Mouse (Mus musculus) limb, embryonic 11.5 days (tissue): Measurements from ENCODE around the gene Slc11a1. TPM values are rescaled to one million over a fixed set of nuclear protein-coding genes. Genes with fewer than 3 reads are reported as not detected.

Source experiments
- ATAC-seq: fragments of 200-750 bp; cut with Nextera tagmentation; 2 replicates; pipeline ENCODE4 v1.8.0; 2017; ENCODE audit warnings: low read depth; ENCODE audit not compliant: insufficient number of reproducible peaks, low FRiP score, low TSS enrichment
- DNase-seq: peaks from one replicate; pipeline ENCODE4 v3.0.0-alpha.2; 2015; ENCODE audit warnings: low spot score
- H3K27ac ChIP-seq: fragments of 300-500 bp; sonication (generic); replicated peaks from 2 replicates; pipeline ENCODE4 v1.5.1; 2014; ENCODE audit warnings: low read depth, mild to moderate bottlenecking, low read length
- H3K27me3 ChIP-seq: fragments of 300-500 bp; sonication (generic); 2 replicates; pipeline ENCODE4 v1.6.1; 2014; ENCODE audit warnings: mild to moderate bottlenecking, low read length, mixed read lengths; ENCODE audit not compliant: control insufficient read depth, insufficient read depth
- H3K36me3 ChIP-seq: fragments of 300-500 bp; sonication (generic); 2 replicates; pipeline ENCODE4 v1.6.1; 2014; ENCODE audit warnings: mild to moderate bottlenecking, low read length, moderate library complexity, mixed read lengths; ENCODE audit not compliant: control insufficient read depth, insufficient read depth
- H3K4me1 ChIP-seq: fragments of 300-500 bp; sonication (generic); 2 replicates; pipeline ENCODE4 v1.6.1; 2014; ENCODE audit warnings: low read length, mixed read lengths; ENCODE audit not compliant: control insufficient read depth, insufficient read depth
- H3K4me2 ChIP-seq: fragments of 300-500 bp; sonication (generic); 2 replicates; pipeline ENCODE4 v1.6.1; 2014; ENCODE audit warnings: low read depth, mild to moderate bottlenecking, moderate library complexity; ENCODE audit not compliant: severe bottlenecking
- H3K4me3 ChIP-seq: fragments of 300-500 bp; sonication (generic); 2 replicates; pipeline ENCODE4 v1.5.1; 2014; ENCODE audit warnings: low read depth, low read length
- H3K9ac ChIP-seq: fragments of 300-500 bp; sonication (generic); 2 replicates; pipeline ENCODE4 v1.6.1; 2014; ENCODE audit warnings: mild to moderate bottlenecking, low read length
- H3K9me3 ChIP-seq: fragments of 300-500 bp; sonication (generic); 2 replicates; pipeline ENCODE4 v1.6.1; 2016; ENCODE audit warnings: low read length; ENCODE audit not compliant: control insufficient read depth
- WGBS: fragments of 180-500 bp; shearing (Covaris S2); extraction: QIAGEN DNeasy Blood & Tissue Kit; methylation state at CpG from one replicate; pipeline ENCODE4 v1.1.7; 2014; 5-methylcytosine and 5-hydroxymethylcytosine counted together
- polyA plus RNA-seq: library from polyadenylated mRNA; unstranded; fragments of >200 nt; fragmentation: Nextera tagmentation; extraction: Ambion mirVana; gene quantifications from 2 replicates; pipeline ENCODE4 v1.2.1, GENCODE M21; 2014

Slc11a1 gene
- polyA plus RNA-seq, 1 experiment from 2014 or later: 1.8 TPM

DNA sequence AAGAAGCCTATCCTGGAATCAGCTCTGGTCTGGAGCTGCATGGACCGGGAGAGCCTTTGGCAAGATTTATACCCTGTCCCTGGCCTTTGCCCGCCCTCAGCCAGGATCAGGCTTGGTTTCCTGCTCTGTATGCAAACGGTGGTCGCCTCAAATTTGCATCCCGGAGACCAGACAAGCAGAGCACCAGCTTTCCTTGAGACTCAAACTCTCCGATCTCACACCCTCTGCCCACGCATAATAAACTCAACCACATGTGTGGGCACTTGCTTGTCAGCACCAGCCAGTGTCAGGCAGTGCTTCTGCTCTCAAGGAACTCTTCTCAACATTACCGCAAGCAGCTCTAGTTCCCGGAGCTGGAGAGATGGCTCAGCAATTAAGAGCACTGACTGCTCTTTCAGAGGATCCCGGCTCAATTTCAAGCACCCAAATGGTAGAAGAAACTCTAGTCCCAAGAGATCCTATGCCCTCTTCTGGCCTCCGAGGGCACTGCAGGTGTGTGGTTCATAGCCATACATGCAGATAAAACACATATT lies 23.0 kb downstream of the Slc11a1 start:
- Histone ChIP-seq H3K27ac (peak overlapping the region; percentile 76; the same call in 1 of the 2 replicates), H3K4me2 (peak overlapping the region; percentile 70), H3K9me3 (no peaks in the 10 kb centered on the region), H3K9ac (peak overlapping the region; percentile 66), H3K4me3 (peak overlapping the region; percentile 32), H3K36me3 (peaks cover 8% of the 10 kb centered on the region; the same call in 1 of the 2 replicates), H3K4me1 (peaks cover 3% of the 10 kb centered on the region; the same call in 1 of the 2 replicates), H3K27me3 (no peaks in the 10 kb centered on the region)
- ATAC-seq (peak; percentile 23), DNase-seq (peak; percentile 83)
- WGBS: 4% methylated on average over 11 of the region's 11 CpGs

DNA sequence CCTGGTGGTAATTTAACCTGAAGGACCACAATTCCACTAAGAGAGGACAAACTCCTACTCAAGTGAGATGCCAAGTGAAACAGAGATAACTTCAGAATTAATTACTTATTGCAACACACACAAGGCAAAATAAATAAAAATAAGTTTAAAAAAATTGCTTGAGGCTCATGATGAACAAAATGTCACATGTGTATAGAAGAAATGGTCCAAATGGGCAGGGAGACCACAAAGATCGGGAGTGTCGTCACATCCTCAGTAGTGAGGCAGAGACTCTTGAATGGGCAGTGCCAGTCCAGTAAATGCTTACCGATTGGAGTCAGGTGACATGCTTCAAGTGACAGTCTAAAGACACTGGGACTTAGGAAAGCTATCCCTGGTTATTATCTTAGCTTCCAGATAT lies 25.5 kb downstream of the Slc11a1 start:
- ATAC-seq (no peak), DNase-seq (no peak)
- Histone ChIP-seq H3K4me2 (no peak overlapping the region), H3K4me3 (no peak overlapping the region), H3K9ac (no peak overlapping the region), H3K27me3 (no peaks in the 10 kb centered on the region), H3K36me3 (no peaks in the 10 kb centered on the region), H3K9me3 (no peaks in the 10 kb centered on the region), H3K4me1 (no peaks in the 10 kb centered on the region), H3K27ac (no peak overlapping the region)
- WGBS: 88% methylated on average over 3 of the region's 3 CpGs

DNA sequence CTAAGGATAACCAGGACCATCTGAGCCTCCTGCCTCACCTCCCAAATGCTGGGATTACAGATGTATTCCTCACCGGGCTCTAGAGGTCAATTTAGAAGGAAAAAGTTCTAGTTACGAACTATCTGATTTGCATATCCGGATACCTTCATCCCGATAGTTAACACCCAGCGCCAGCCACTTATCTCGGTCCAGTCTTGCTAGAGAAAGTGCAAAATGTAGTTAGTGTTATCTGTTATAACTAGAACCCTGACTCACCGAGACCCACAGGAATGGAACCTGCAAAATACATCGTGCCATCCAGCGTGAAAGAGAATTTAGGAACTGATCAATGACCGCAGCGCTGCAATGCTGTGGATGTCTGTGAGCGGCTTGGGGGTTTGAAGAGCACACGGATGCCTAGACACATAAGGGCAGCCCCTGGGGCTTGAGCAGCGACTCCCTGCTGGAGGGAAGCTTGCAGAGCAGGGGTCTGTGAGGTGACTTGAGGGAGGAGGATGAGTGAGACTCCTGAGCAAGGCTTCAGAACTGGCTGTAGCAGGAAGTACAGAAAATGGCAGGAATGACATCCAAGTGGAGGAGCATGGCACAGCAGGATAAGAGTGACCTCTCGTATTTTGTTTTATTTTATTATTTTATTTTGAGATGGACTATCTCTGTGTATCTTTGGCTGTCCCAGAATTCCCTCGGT lies 26.2 kb downstream of the Slc11a1 start:
- no peak for DNase-seq
- H3K9me3 ChIP-seq: no peaks in the 10 kb centered on the region
- no peak for ATAC-seq
- no peak overlapping the region for H3K4me2 ChIP-seq
- no peaks in the 10 kb centered on the region for H3K27me3 ChIP-seq
- WGBS: 54% methylated on average over 16 of the region's 16 CpGs
- no peaks in the 10 kb centered on the region for H3K36me3 ChIP-seq
- H3K4me3 ChIP-seq: no peak overlapping the region
- H3K9ac ChIP-seq: no peak overlapping the region
- H3K4me1 ChIP-seq: no peaks in the 10 kb centered on the region
- no peak overlapping the region for H3K27ac ChIP-seq

DNA sequence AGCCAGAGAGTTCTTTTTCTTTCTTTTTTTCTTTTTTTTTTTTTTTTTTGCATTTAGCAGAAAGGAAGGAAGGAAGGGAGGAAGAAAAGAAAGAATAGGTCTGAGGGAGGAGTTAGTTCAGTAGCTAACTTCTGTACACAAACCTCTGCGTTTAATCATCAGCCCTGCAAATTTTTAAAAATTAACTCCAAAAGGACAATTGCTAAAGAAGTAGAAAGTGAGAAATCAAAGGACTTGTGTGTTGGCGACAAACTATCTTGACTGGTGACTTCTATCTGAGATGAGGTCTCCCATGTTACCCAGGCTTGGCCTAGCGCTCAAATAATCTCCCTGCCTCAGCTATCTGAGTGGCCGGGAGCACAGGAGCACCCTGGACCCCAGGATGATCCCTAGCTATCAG lies 29.2 kb downstream of the Slc11a1 start:
- Histone ChIP-seq H3K4me2 (no peak overlapping the region), H3K27ac (no peak overlapping the region), H3K9me3 (no peaks in the 10 kb centered on the region), H3K9ac (no peak overlapping the region), H3K4me1 (peaks cover 6% of the 10 kb centered on the region), H3K27me3 (no peaks in the 10 kb centered on the region), H3K4me3 (no peak overlapping the region), H3K36me3 (no peaks in the 10 kb centered on the region)
- 90% methylated on average over 4 of the region's 4 CpGs for WGBS
- no peak for DNase-seq
- ATAC-seq: no peak

DNA sequence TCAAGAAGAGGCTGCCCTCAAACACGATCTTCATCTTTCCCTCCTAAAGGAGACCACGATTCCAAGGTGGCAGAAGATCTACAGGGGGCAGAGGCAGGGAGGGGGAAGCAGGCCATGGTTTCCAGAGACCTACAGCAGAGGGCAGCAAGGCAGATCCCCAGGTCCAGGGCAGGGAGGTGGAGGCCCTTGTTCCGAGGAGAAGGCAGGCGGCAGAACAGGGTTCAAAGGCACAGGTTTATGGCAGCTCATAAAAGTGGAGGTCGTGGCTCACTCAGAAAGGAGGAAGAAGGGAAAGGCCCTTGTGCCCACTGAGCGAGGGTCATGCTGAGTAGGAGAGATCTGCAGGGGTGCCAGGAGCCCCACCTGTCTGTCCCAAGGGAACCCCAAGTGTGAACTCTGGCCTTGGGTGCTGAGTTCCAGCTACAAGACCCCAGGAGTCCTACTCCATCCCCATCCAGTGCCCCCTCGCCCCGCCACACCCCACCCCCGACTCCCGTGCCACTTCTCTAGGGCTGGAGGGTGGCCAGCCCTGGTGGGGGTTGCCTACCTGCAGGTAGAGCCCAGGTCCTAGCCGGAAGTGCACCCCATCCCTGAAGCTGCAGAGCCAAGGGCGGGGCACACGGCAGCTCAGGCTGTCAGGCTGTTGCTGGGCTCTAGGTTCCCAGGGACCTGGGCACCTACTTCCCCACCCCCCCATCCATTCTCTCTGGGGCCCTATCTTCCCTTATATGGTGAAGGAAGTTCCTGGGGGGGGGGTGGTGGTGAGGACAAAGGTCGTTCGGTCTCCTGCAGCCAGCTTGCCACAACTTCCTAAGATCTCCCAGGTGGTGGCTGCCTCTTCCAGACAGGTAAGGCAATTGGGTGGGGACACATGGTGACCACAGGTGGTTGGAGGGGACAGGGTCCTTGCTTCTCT lies 33.9 kb downstream of the Slc11a1 start, which contains the start of gene Vil1:
Gene Vil1, plus strand, starts transcription at position 788 of the 916 bp plus-strand sequence.
- Histone ChIP-seq H3K27ac (no peak within 1 kb of the TSS), H3K9me3 (no peaks in the 10 kb centered on the region), H3K4me2 (no peak within 1 kb of the TSS), H3K27me3 (no peaks in the 10 kb centered on the region), H3K9ac (no peak within 1 kb of the TSS), H3K36me3 (no peaks in the 10 kb centered on the region), H3K4me3 (no peak within 1 kb of the TSS), H3K4me1 (peaks cover 6% of the 10 kb centered on the region)
- ATAC-seq: peak; percentile 65; the same call in 1 of the 2 replicates
- WGBS: 18% methylated on average over 11 of the region's 15 CpGs
- peak; percentile 53 for DNase-seq

DNA sequence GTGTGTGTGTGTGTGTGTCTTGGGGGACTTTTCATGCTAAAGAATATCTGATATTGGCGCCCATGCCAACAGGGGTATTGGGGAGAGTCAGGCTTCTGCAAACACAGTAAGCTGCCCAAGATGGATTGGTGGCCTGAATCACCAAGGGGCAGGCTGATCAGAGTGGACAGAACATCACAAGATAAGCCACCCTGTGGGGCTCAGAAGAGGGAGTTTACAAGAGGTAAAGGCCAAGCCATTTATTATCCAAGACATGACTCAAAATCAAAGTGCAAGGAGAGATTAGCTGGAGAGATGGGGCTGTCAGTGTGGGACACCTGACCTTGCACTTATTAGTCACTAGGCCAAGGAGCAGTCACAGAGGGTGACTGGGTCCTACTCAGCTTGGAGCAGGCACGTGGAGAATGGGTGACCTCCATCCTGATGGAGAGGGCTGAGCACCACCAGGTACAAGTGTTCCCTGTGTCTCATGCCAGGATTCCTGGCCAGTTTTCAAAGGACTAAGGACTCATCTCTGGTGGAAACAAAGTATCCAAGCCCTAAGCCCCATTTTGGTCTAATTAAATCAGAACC lies 36.8 kb downstream of the Slc11a1 start:
- Histone ChIP-seq H3K27me3 (no peaks in the 10 kb centered on the region), H3K9me3 (no peaks in the 10 kb centered on the region), H3K4me1 (peaks cover 6% of the 10 kb centered on the region), H3K4me3 (no peak overlapping the region), H3K9ac (no peak overlapping the region), H3K36me3 (no peaks in the 10 kb centered on the region), H3K4me2 (no peak overlapping the region), H3K27ac (no peak overlapping the region)
- DNase-seq (no peak), ATAC-seq (no peak)
- 52% methylated on average over 2 of the region's 2 CpGs for WGBS

DNA sequence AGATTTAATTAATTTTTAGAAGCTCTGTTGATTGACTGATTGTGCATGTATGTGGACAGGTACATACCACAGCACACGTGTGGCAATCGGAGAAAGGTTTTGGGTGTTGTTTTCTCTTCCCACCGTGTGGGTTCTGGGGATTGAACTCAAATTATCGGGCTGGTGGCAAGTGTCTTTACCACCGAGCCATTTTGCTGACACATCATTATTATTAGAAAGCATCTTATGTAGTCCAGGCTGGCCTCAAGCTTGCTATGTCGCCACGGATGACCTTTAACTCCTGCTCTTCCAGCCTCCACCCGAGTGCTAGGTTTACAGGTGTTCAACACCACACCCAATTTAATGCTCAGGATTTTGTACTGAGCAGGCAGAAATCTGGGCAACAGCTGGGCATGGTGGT lies 37.7 kb downstream of the Slc11a1 start:
- H3K27ac ChIP-seq: no peak overlapping the region
- peaks cover 6% of the 10 kb centered on the region for H3K4me1 ChIP-seq
- 80% methylated on average over 8 of the region's 8 CpGs for WGBS
- no peaks in the 10 kb centered on the region for H3K27me3 ChIP-seq
- DNase-seq (no peak), ATAC-seq (no peak)
- H3K36me3 ChIP-seq: no peaks in the 10 kb centered on the region
- no peak overlapping the region for H3K9ac ChIP-seq
- no peaks in the 10 kb centered on the region for H3K9me3 ChIP-seq
- no peak overlapping the region for H3K4me2 ChIP-seq
- H3K4me3 ChIP-seq: no peak overlapping the region

DNA sequence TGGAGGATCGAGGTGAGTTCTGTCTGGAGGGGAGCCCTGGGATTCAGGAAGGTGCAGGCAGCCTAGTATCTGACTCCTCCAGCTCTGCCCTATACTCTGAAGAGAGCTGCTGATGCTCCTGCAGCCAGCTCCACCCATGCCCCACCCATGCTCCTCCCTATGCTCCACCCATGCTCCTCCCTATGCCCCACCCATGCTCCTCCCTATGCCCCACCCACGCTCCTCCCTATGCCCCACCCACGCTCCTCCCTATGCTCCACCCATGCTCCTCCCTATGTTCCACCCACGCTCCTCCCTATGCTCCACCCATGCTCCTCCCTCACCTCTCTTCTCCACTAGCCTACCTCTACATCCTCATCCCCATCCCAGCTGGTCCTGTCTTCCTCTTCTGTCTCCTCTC lies 40.1 kb downstream of the Slc11a1 start:
- no peaks in the 10 kb centered on the region for H3K36me3 ChIP-seq
- 40% methylated on average over 3 of the region's 4 CpGs for WGBS
- no peak overlapping the region for H3K4me3 ChIP-seq
- ATAC-seq (no peak), DNase-seq (peak; percentile 39)
- no peaks in the 10 kb centered on the region for H3K9me3 ChIP-seq
- H3K4me2 ChIP-seq: no peak overlapping the region
- no peaks in the 10 kb centered on the region for H3K27me3 ChIP-seq
- H3K4me1 ChIP-seq: no peaks in the 10 kb centered on the region
- H3K27ac ChIP-seq: no peak overlapping the region
- no peak overlapping the region for H3K9ac ChIP-seq
